Mouse (Mus musculus): ENCODE measurements around the gene Setx.
A peak's percentile ranks its signal among the peaks of the same experiment; 100 is the strongest.

Setx gene

GRCm38 (mm10) chr2:29135161-29135560 is 11.2 kb downstream of the Setx start:
- DNase-seq (ENCODE audit: inconsistent ontology term), result no peak

GRCm38 (mm10) chr2:29151941-29152340 is 28.0 kb downstream of the Setx start:
- no peak for DNase-seq (ENCODE audit: inconsistent ontology term)

GRCm38 (mm10) chr2:29168067-29168466 is 44.1 kb downstream of the Setx start:
- DNase-seq (ENCODE audit: inconsistent ontology term), result no peak

- DNase-seq (ENCODE audit: inconsistent ontology term), result no peak
Observed at GRCm38 (mm10) chr2:29174887-29175286, 50.9 kb downstream of the Setx start.

GRCm38 (mm10) chr2:29179810-29180209 is 55.8 kb downstream of the Setx start:
- peak; percentile 18 for DNase-seq (ENCODE audit: inconsistent ontology term)

GRCm38 (mm10) chr2:29181111-29181510 is 57.1 kb downstream of the Setx start:
- DNase-seq (ENCODE audit: inconsistent ontology term), result no peak

- no peak for DNase-seq (ENCODE audit: inconsistent ontology term)
Observed at GRCm38 (mm10) chr2:29183266-29183924, 59.4 kb downstream of the Setx start.

- DNase-seq (ENCODE audit: inconsistent ontology term), result no peak
Observed at GRCm38 (mm10) chr2:29186209-29186608, 62.2 kb downstream of the Setx start.

GRCm38 (mm10) chr2:29190392-29190791 is 66.4 kb downstream of the Setx start:
- DNase-seq (ENCODE audit: inconsistent ontology term), result no peak

- DNase-seq (ENCODE audit: inconsistent ontology term), result no peak
Observed at GRCm38 (mm10) chr2:29191216-29192215, 67.5 kb downstream of the Setx start.

- no peak for DNase-seq (ENCODE audit: inconsistent ontology term)
Observed at GRCm38 (mm10) chr2:29192629-29193278, 68.8 kb downstream of the Setx start.

- no peak for DNase-seq (ENCODE audit: inconsistent ontology term)
Observed at GRCm38 (mm10) chr2:29193819-29194546, 70.0 kb downstream of the Setx start.

GRCm38 (mm10) chr2:29194547-29195463 is 70.8 kb downstream of the Setx start:
- peak; percentile 70 for DNase-seq (ENCODE audit: inconsistent ontology term)

- no peak for DNase-seq (ENCODE audit: inconsistent ontology term)
Observed at GRCm38 (mm10) chr2:29196844-29197243, 72.9 kb downstream of the Setx start.

- no peak for DNase-seq (ENCODE audit: inconsistent ontology term)
Observed at GRCm38 (mm10) chr2:29198446-29198845, 74.5 kb downstream of the Setx start.

- DNase-seq (ENCODE audit: inconsistent ontology term), result no peak
Observed at GRCm38 (mm10) chr2:29199909-29200308, 75.9 kb downstream of the Setx start.

- DNase-seq (ENCODE audit: inconsistent ontology term), result peak; percentile 53
Observed at GRCm38 (mm10) chr2:29201223-29201955, 77.4 kb downstream of the Setx start.

- DNase-seq (ENCODE audit: inconsistent ontology term), result no peak
Observed at GRCm38 (mm10) chr2:29206156-29206555, 82.2 kb downstream of the Setx start.

- peak; percentile 60 for DNase-seq (ENCODE audit: inconsistent ontology term)
Observed at GRCm38 (mm10) chr2:29216286-29217012, 92.5 kb downstream of the Setx start.

All from Muller cell, postnatal 12 days (primary cell).